ENCODE assay signal across 10 mouse cellular contexts in genomic region chr2:125033042-125033743, GRCm38 (mm10). TPM values are rescaled to one million over a fixed set of nuclear protein-coding genes. Genes with fewer than 3 reads are reported as not detected.
DNase-seq lines count a peak whose midpoint lies in the region; ATAC-seq lines count a peak whose summit lies in the region.
"Had no signal": no experiment of that assay in that cellular context is flagged by ENCODE, and none has a peak within 500 bp of the region (broad histone marks: within the 10 kb centered on the region; RNA-seq: fewer than 3 reads in every experiment).

No protein-coding gene starts in this region.

- H3K27ac ChIP-seq in kidney, embryonic 16.5 days (ENCODE audit: low read length) = peak overlapping the region; percentile 54
- H3K27ac ChIP-seq: lung, embryonic 15.5 days; stomach, embryonic 15.5 days had no signal

- peak; percentile 86 for ATAC-seq in kidney, embryonic 16.5 days (ENCODE audit: low FRiP score, low TSS enrichment)

- H3K4me2 ChIP-seq in kidney, embryonic 16.5 days (replicated peaks; ENCODE audit: low read depth, low read length) = no peak overlapping the region
- H3K4me2 ChIP-seq: lung, embryonic 15.5 days; stomach, embryonic 15.5 days had no signal

- no peaks in the 10 kb centered on the region for H3K27me3 ChIP-seq in kidney, embryonic 16.5 days (ENCODE audit: insufficient read depth, low read length)
- H3K27me3 ChIP-seq: lung, embryonic 15.5 days; stomach, embryonic 15.5 days had no signal

- H3K9ac ChIP-seq in kidney, embryonic 16.5 days (replicated peaks; ENCODE audit: low read length) = no peak overlapping the region
- H3K9ac ChIP-seq: lung, embryonic 15.5 days; stomach, embryonic 15.5 days had no signal

- H3K4me1 ChIP-seq in kidney, embryonic 16.5 days (ENCODE audit: insufficient read depth, low read length) = peaks cover 12% of the 10 kb centered on the region; the same call in 1 of the 2 replicates
- H3K4me1 ChIP-seq: stomach, embryonic 15.5 days had no signal

- H3K4me3 ChIP-seq in kidney, embryonic 16.5 days (ENCODE audit: low read length) = no peak overlapping the region
- H3K4me3 ChIP-seq: lung, embryonic 15.5 days; stomach, embryonic 15.5 days had no signal

- no peaks in the 10 kb centered on the region for H3K36me3 ChIP-seq in kidney, embryonic 16.5 days (ENCODE audit: insufficient read depth, low read length)
- H3K36me3 ChIP-seq: lung, embryonic 15.5 days; stomach, embryonic 15.5 days had no signal

- intact Hi-C loops in gastrocnemius, postnatal 36 days (cut with DNase I) = no loop called here
- intact Hi-C loops in heart, postnatal 10 days (cut with DNase I) = no loop called here

- DNase-seq in embryo, embryonic 11 days = peak; percentile 13
- DNase-seq in embryo, embryonic 10.5 days (ENCODE audit: low spot score) = no peak
- DNase-seq in 3134 (ENCODE audit: extremely low read depth, insufficient read length, low spot score) = peak; percentile 51
- peak; percentile 35 to 46 for DNase-seq in cerebellum, postnatal 10 days
- no peak for DNase-seq in B cell, adult 2 months
- DNase-seq in gastrocnemius, postnatal 36 days = no peak
- no peak for DNase-seq in heart, postnatal 10 days

- H3K9me3 ChIP-seq in kidney, embryonic 16.5 days (ENCODE audit: low read length) = no peaks in the 10 kb centered on the region
- H3K9me3 ChIP-seq: lung, embryonic 15.5 days; stomach, embryonic 15.5 days had no signal

- 42% methylated on average over 10 of the region's 10 CpGs for WGBS in kidney, embryonic 16.5 days

RNA-seq across cellular contexts. Expression of gene Slc24a5, which starts 34.7 kb away (rescaled TPM):
- polyA plus RNA-seq in kidney, embryonic 16.5 days (2015; fragmentation: Nextera tagmentation; extraction: Ambion mirVana) = 2.1 and 2.8 TPM in 2 replicates
- under 1 TPM in 1 of 2 experiments, not detected in 1; 0.15 TPM for total RNA-seq in gastrocnemius, postnatal 36 days (2021)
- 1 to 10 TPM in 1 of 2 experiments, under 1 TPM in 1; 0.89 to 1.5 TPM for total RNA-seq in heart, postnatal 10 days (2021)

Comparison
In these comparisons a context has a peak if more than half of its experiments do, and no peak if none do; other contexts are left out.
1. DNase-seq: peak in embryo, embryonic 11 days (single experiment), 3134 (single experiment) and cerebellum, postnatal 10 days (2 of 2); none in embryo, embryonic 10.5 days (single experiment), B cell, adult 2 months (0 of 2), gastrocnemius, postnatal 36 days (0 of 2) and heart, postnatal 10 days (0 of 2).